Mouse (Mus musculus): ENCODE data around the gene Txnrd2. TPM values are rescaled to one million over a fixed set of nuclear protein-coding genes. Genes with fewer than 3 reads are reported as not detected.

Gene Txnrd2
- polyA plus RNA-seq, 1 experiment from 2014 or later: 15.7 TPM

DNA sequence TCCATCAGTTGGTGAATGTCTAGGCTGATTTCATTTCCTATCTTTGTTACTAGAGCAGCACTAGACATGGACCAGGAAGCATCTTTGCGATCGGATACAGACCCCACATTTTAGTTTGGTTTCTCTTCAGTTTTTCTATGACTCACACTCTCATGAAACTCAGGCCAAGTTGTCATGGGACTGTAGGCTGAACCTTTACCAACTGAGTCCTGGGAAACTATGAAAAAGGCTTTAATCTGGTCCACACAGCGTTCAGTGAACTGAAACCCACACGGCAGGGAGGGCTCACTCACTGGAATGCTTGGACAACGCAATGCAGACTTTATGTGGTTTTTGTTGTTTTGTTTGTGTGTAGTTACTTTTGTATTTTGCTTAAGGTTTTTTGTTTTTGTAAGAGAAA is 102.5 kb downstream of the Txnrd2 start:
- Histone ChIP-seq H3K27me3 (no peaks in the 10 kb centered on the region), H3K4me2 (replicated peaks) (no peak overlapping the region), H3K4me3 (no peak overlapping the region), H3K9ac (no peak overlapping the region), H3K4me1 (no peaks in the 10 kb centered on the region), H3K36me3 (no peaks in the 10 kb centered on the region), H3K9me3 (0 out of 2 replicates have a peak, but pooled peaks cover 6% of the 10 kb centered on the region), H3K27ac (no peak overlapping the region)
- ATAC-seq (ENCODE audit: insufficient number of reproducible peaks, insufficient read depth, low FRiP score, low TSS enrichment): no peak
- WGBS: 84% methylated on average over 5 of the region's 5 CpGs

Other genes starting within 250 kb of the Txnrd2 start
- gene Ccdc188, start 208.5 kb upstream of the Txnrd2 start, polyA plus RNA-seq (2016; fragmentation: Nextera tagmentation; extraction: Ambion mirVana): not detected in 2 replicates
- gene Zdhhc8, start 191.2 kb upstream of the Txnrd2 start, polyA plus RNA-seq (2016; fragmentation: Nextera tagmentation; extraction: Ambion mirVana): 19.9 and 23.0 TPM in 2 replicates
- gene Trmt2a, start 177.7 kb upstream of the Txnrd2 start, polyA plus RNA-seq (2016; fragmentation: Nextera tagmentation; extraction: Ambion mirVana): 109 and 115 TPM in 2 replicates
- 754 and 814 TPM in 2 replicates for gene Ranbp1, start 177.7 kb upstream of the Txnrd2 start, polyA plus RNA-seq (2016; fragmentation: Nextera tagmentation; extraction: Ambion mirVana)
- gene Gm49776, start 168.1 kb upstream of the Txnrd2 start, polyA plus RNA-seq (2016; fragmentation: Nextera tagmentation; extraction: Ambion mirVana): 2.1 and 2.3 TPM in 2 replicates
- 40.1 and 40.2 TPM in 2 replicates for gene Dgcr8, start 137.1 kb upstream of the Txnrd2 start, polyA plus RNA-seq (2016; fragmentation: Nextera tagmentation; extraction: Ambion mirVana)
- gene Tango2, start 78.3 kb upstream of the Txnrd2 start, polyA plus RNA-seq (2016; fragmentation: Nextera tagmentation; extraction: Ambion mirVana): 22.5 and 30.1 TPM in 2 replicates
- 44.4 and 47.0 TPM in 2 replicates for gene Arvcf, start 78.2 kb upstream of the Txnrd2 start, polyA plus RNA-seq (2016; fragmentation: Nextera tagmentation; extraction: Ambion mirVana)
- 56.1 and 59.7 TPM in 2 replicates for gene Comt, start 468 bp downstream of the Txnrd2 start, polyA plus RNA-seq (2016; fragmentation: Nextera tagmentation; extraction: Ambion mirVana)
- gene Gnb1l, start 72.3 kb downstream of the Txnrd2 start, polyA plus RNA-seq (2016; fragmentation: Nextera tagmentation; extraction: Ambion mirVana): 16.9 and 17.5 TPM in 2 replicates
- gene Rtl10, start 72.5 kb downstream of the Txnrd2 start, polyA plus RNA-seq (2016; fragmentation: Nextera tagmentation; extraction: Ambion mirVana): 4.1 and 4.2 TPM in 2 replicates
- 19.6 and 21.9 TPM in 2 replicates for gene Tbx1, start 164.3 kb downstream of the Txnrd2 start, polyA plus RNA-seq (2016; fragmentation: Nextera tagmentation; extraction: Ambion mirVana)
- 4.3 and 4.7 TPM in 2 replicates for gene Gp1bb, start 196.0 kb downstream of the Txnrd2 start, polyA plus RNA-seq (2016; fragmentation: Nextera tagmentation; extraction: Ambion mirVana)
- gene Gm49601, start 200.0 kb downstream of the Txnrd2 start, polyA plus RNA-seq (2016; fragmentation: Nextera tagmentation; extraction: Ambion mirVana): 8.1 and 10.4 TPM in 2 replicates
- 45.5 and 47.2 TPM in 2 replicates for gene Sept5, start 203.6 kb downstream of the Txnrd2 start, polyA plus RNA-seq (2016; fragmentation: Nextera tagmentation; extraction: Ambion mirVana)

Measured in embryonic facial prominence, embryonic 12.5 days (tissue).